Mouse (Mus musculus) hindbrain, postnatal 0 days (tissue): Measurements from ENCODE around the gene Slc17a7. TPM values are rescaled to one million over a fixed set of nuclear protein-coding genes. Genes with fewer than 3 reads are reported as not detected.

ENCODE experiments used
- ATAC-seq: fragments of 200-750 bp; cut with Nextera tagmentation; 2 replicates; pipeline ENCODE4 v1.8.0; 2017; ENCODE audit warnings: mild to moderate bottlenecking, moderate TSS enrichment, moderate library complexity
- DNase-seq: peaks from one replicate; pipeline ENCODE4 v3.0.0-alpha.2; 2015; ENCODE audit warnings: low spot score
- H3K27ac ChIP-seq: fragments of 300-500 bp; sonication (generic); 2 replicates; pipeline ENCODE4 v1.5.1; 2014; ENCODE audit warnings: mild to moderate bottlenecking
- H3K27me3 ChIP-seq: fragments of 300-500 bp; sonication (generic); 2 replicates; pipeline ENCODE4 v1.6.1; 2014; ENCODE audit warnings: low read length, mixed read lengths; ENCODE audit not compliant: insufficient read depth
- H3K36me3 ChIP-seq: fragments of 300-500 bp; sonication (generic); 2 replicates; pipeline ENCODE4 v1.6.1; 2014; ENCODE audit warnings: low read length, mixed read lengths; ENCODE audit not compliant: insufficient read depth
- H3K4me1 ChIP-seq: fragments of 300-500 bp; sonication (generic); 2 replicates; pipeline ENCODE4 v1.6.1; 2014; ENCODE audit warnings: antibody characterized with exemption, low read length, mixed read lengths; ENCODE audit not compliant: insufficient read depth
- H3K4me2 ChIP-seq: fragments of 300-500 bp; sonication (generic); 2 replicates; pipeline ENCODE4 v1.6.1; 2014; ENCODE audit warnings: low read depth, mild to moderate bottlenecking, low read length, moderate library complexity, mixed read lengths
- H3K4me3 ChIP-seq: fragments of 300-500 bp; sonication (generic); 2 replicates; pipeline ENCODE4 v1.5.1; 2014; ENCODE audit warnings: low read length
- H3K9ac ChIP-seq: fragments of 300-500 bp; sonication (generic); replicated peaks from 2 replicates; pipeline ENCODE4 v1.6.1; 2014; ENCODE audit warnings: mild to moderate bottlenecking, low read length, moderate library complexity, mixed read lengths
- H3K9me3 ChIP-seq: fragments of 300-500 bp; sonication (generic); 2 replicates; pipeline ENCODE4 v1.6.1; 2016; ENCODE audit warnings: low read length, mixed read lengths
- CTCF ChIP-seq: IDR thresholded peaks from 2 replicates; pipeline ENCODE4 v1.5.1; 2016; ENCODE audit warnings: antibody characterized with exemption, control low read depth, low read depth
- WGBS: fragments of 180-500 bp; shearing (Covaris S2); extraction: QIAGEN DNeasy Blood & Tissue Kit; methylation state at CpG from one replicate; pipeline ENCODE4 v1.1.7; 2014; 5-methylcytosine and 5-hydroxymethylcytosine counted together
- polyA plus RNA-seq: library from polyadenylated mRNA; unstranded; fragments of >200 nt; fragmentation: Nextera tagmentation; extraction: Ambion mirVana; gene quantifications from 2 replicates; pipeline ENCODE4 v1.2.1, GENCODE M21; 2015
- total RNA-seq: library from RNA; depleted of rRNA; stranded (reverse); fragments of >200 nt; gene quantifications from 2 replicates; pipeline ENCODE4 v1.2.3, GENCODE M21; 2014

The Slc17a7 gene
- total and polyA plus RNA-seq, 2 experiments from 2014 or later: 4.6 to 13.5 TPM

DNA sequence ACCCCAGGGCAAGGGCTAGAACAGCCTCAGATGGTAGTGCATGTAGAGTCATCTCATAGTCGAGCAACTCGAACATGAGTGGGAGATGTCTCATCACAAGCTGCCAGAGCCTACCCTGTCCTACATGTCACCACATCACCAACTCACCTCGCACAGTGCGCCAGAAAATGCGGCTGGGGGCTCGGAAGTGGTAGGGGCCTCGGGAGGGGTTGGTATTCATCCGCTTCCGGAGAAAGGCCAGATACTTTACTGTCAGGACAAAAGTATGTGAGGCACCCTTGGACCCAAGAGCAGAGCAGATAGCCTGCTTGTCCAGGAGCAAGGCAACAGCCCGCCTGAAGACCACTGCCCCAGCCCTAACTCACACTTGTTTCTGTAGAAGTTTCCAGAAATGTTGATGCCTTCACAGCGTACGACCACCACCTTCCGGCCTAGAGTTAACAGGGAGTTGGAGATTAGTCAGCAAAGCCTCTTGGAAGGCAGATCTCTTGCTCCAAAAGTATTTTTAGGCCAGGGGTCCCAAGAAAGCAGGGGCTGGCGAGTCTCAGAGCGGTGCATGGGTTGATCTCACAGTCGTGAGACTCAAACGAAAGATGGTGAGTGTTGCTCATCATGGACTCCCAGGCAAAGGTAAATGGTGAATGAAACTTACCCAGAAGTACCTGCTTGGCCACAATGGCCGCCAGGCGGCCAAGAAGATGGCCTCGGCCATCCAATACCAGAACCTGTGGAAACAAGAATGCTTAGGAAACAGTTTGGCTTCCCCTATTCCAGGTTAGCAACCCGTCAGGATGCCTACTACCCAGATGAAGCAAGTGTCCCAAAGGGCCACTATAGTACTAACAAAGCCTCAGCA lies 36.7 kb upstream of the Slc17a7 start:
- H3K36me3 ChIP-seq: peaks cover 35% of the 10 kb centered on the region
- DNase-seq (no peak), ATAC-seq (no peak)
- H3K4me1 ChIP-seq: peaks cover 14% of the 10 kb centered on the region
- TF ChIP-seq CTCF: peak; percentile 46
- peak overlapping the region; percentile 99 for H3K9ac ChIP-seq
- 49% methylated on average over 21 of the region's 21 CpGs for WGBS
- H3K9me3 ChIP-seq: no peaks in the 10 kb centered on the region
- peak overlapping the region; percentile 93 for H3K4me2 ChIP-seq
- H3K27me3 ChIP-seq: no peaks in the 10 kb centered on the region
- peak overlapping the region; percentile 95 for H3K4me3 ChIP-seq
- H3K27ac ChIP-seq: peak overlapping the region; percentile 91; the same call in 1 of the 2 replicates

DNA sequence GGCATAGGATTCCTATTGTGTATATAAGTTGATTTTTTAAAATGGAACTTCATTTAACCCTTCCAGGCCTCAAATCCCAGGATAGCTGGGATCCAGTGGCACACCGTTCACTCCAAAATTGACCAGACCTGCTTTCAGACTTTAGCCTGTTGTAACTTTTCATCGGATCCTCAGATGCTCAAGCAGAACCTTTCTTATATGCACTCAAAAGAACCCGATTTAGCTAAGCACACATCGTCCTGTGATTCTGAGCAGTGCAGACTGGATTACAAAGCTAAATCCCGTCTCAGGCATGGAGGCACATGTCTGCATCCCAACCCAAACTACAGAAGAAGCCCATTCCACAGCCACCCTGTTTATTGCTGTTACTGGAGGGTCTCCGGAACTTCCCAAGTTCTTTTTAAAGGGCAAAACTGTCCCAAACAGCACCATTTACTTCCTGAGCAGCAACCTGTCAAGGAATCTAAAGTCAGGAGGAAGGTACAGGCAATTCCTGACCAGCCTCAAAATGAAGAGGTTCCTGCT lies 36.0 kb upstream of the Slc17a7 start:
- H3K27me3 ChIP-seq: no peaks in the 10 kb centered on the region
- H3K4me2 ChIP-seq: peak overlapping the region; percentile 93
- under 1% methylated on average over 6 of the region's 6 CpGs for WGBS
- H3K27ac ChIP-seq: peak overlapping the region; percentile 91
- no peaks in the 10 kb centered on the region for H3K9me3 ChIP-seq
- ATAC-seq (no peak), DNase-seq (no peak)
- H3K4me3 ChIP-seq: peak overlapping the region; percentile 95
- TF ChIP-seq CTCF: no peak
- H3K9ac ChIP-seq: peak overlapping the region; percentile 99
- H3K4me1 ChIP-seq: peaks cover 13% of the 10 kb centered on the region
- H3K36me3 ChIP-seq: peaks cover 28% of the 10 kb centered on the region

DNA sequence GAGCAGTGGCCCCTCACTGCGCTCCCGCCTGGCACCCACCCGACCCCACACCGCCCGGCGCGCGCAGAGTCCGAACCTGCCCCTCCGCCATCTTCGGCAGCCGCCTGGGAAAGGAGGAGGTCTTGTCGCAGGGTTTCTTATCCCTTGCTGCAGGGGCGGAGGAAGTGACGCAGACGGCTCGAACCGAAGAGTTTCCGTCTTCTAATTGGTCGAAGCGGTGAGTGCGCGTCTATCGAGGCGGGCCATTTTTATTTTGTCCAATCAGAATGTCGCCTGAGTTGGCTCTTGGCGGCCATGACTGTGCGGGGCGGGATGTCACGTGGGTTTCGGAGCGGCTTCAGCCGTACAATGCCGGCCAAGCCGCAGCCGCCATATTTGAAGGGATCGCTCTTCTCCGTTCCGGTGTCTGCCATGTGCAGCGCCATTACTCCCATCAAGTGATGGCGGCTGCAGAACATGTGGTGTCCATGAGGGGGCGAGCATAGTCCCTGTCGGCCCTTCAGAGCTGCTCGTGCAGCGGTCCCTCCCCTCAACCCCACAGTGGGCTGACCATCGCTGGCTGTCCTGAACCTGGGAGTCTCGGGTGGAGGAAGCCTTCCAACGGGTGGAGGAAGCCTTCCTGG lies 35.0 kb upstream of the Slc17a7 start, which contains the start of gene Rpl13a:
Gene Rpl13a, minus strand, starts transcription at position 138 of the 623 bp plus-strand sequence.
- Histone ChIP-seq H3K4me1 (0 out of 2 replicates have a peak, but pooled peaks cover 8% of the 10 kb centered on the region), H3K9me3 (no peaks in the 10 kb centered on the region), H3K27me3 (no peaks in the 10 kb centered on the region), H3K4me3 (peak within 1 kb of the TSS; percentile 95), H3K4me2 (peak within 1 kb of the TSS; percentile 93), H3K27ac (peak within 1 kb of the TSS; percentile 92), H3K36me3 (peaks cover 23% of the 10 kb centered on the region), H3K9ac (peak within 1 kb of the TSS; percentile 99)
- peak; percentile 90 for TF ChIP-seq CTCF
- ATAC-seq (peak; percentile 95), DNase-seq (peak; percentile 100)
- WGBS: 1% methylated on average over 48 of the region's 48 CpGs

DNA sequence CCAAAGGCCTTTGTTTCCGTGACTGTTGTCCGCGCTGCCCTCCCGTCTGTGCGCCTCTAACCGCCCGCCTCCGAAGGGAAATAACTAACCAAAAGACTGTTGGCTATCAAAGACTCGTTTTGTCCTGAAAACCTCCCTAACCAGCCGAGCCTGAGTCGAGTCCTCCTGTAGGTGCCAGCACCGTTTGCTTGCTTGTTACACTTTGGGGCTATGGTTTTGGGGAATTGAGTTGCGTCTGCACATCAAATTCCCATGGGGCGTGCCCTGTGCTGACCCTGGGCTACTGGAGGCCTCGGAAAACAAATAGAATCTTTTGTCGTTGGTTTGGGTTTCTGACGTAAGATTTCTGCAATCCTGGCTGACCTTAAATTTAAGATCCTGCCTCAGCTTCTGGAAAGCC lies 34.4 kb upstream of the Slc17a7 start:
- peaks cover 23% of the 10 kb centered on the region for H3K36me3 ChIP-seq
- H3K4me1 ChIP-seq: 0 out of 2 replicates have a peak, but pooled peaks cover 8% of the 10 kb centered on the region
- no peaks in the 10 kb centered on the region for H3K27me3 ChIP-seq
- no peaks in the 10 kb centered on the region for H3K9me3 ChIP-seq
- peak overlapping the region; percentile 58 for H3K9ac ChIP-seq
- WGBS: under 1% methylated on average over 17 of the region's 17 CpGs
- peak overlapping the region; percentile 60 for H3K4me2 ChIP-seq
- peak overlapping the region; percentile 92 for H3K27ac ChIP-seq
- no peak for TF ChIP-seq CTCF
- ATAC-seq (no peak), DNase-seq (peak; percentile 64)
- peak overlapping the region; percentile 95 for H3K4me3 ChIP-seq

DNA sequence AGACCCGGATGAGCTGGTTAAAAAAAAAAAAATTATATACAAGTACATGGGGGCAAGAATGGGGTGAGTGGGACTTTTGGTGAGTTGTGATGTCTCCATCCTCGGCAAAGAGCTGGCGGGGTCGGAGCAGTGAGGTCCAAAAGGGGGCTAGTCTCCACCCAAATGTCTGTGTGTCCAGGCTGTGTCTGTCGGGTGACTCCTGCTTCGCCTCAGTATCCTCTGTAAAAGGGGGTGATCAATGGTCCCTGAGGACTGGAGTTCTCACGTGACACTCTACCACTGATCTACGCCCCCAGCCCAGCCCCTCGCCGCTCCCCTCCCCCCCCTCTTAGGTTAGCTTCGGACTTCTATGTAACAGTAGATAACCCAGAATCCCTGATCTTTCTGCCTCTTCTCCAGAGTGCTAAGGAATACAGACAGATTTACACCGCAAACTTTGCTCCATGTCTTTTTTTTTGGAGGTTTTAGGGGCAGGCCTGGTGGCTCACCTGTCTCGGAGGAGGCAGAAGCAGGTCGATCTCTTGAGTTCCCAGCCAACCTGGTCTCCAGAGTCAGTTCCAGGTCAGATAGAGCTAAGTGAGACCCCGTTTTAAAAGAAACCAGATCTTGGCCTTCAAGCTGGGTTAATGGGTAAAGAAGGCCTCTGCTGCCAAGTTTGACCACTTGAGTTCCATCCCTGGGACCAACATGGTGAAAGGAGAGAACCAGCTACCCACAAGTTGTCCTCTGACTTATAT lies 33.8 kb upstream of the Slc17a7 start:
- DNase-seq (no peak), ATAC-seq (no peak)
- Histone ChIP-seq H3K4me2 (peak overlapping the region; percentile 60), H3K27me3 (no peaks in the 10 kb centered on the region), H3K9me3 (no peaks in the 10 kb centered on the region), H3K36me3 (peaks cover 23% of the 10 kb centered on the region), H3K27ac (peak overlapping the region; percentile 92), H3K4me1 (0 out of 2 replicates have a peak, but pooled peaks cover 8% of the 10 kb centered on the region), H3K4me3 (peak overlapping the region; percentile 95), H3K9ac (peak overlapping the region; percentile 58)
- no peak for TF ChIP-seq CTCF
- whole genome bisulfite sequencing: 57% methylated on average over 15 of the region's 15 CpGs

DNA sequence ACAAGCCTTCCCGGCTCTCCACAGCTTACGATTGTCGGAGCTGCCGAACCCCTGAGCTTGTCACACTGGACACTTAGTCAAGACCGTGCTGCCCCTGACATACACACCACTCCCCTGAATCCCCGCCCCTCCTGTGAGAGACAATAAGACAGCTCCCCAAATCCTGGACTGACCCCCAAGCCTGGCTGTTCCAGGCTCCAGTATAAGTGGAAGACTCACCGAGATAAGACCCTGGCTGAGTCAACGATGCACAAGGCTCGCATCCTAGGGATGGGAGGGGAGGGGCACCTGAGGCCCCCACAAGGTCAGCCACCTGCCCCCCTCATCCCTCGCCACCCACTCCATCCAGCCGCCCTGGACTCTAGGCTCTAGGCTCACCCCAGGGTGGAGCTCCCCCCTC lies 31.9 kb upstream of the Slc17a7 start:
- no peaks in the 10 kb centered on the region for H3K27me3 ChIP-seq
- TF ChIP-seq CTCF: no peak
- no peak for ATAC-seq

More for the DNA sequence above, 31.9 kb upstream of the Slc17a7 start:
- Histone ChIP-seq H3K36me3 (peaks cover 5% of the 10 kb centered on the region; the same call in 1 of the 2 replicates), H3K27ac (no peak overlapping the region), H3K4me2 (no peak overlapping the region), H3K9ac (no peak overlapping the region), H3K9me3 (no peaks in the 10 kb centered on the region), H3K4me1 (0 out of 2 replicates have a peak, but pooled peaks cover 7% of the 10 kb centered on the region), H3K4me3 (no peak overlapping the region)
- WGBS: 79% methylated on average over 11 of the region's 11 CpGs
- DNase-seq: no peak
